19 mouse cellular contexts compared by ENCODE assay signal in the genomic region with DNA sequence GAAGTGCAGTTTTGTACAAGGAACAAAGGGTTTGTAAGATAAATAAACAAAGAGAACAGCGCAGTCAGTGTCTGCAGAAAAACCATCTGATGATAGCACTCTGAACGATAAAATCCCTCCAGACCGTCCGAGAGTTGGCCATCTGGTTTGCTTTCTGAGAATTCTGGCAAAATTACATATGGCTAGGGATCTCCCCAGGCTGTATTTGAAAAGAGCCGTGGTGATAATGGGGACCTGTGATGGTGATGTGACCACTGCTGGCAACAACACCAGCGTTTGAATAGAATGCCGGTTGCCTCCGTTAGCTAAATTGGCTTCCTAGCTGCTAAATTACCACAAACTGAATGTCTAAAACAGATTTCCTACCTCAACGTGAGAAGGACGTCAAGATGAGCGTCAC.
A peak's percentile ranks its signal among the peaks of the same experiment; 100 is the strongest.
DNase-seq lines count a peak whose midpoint lies in the region; ATAC-seq and TF ChIP-seq lines count a peak whose summit lies in the region.
"Had no signal": no experiment of that assay in that cellular context is flagged by ENCODE, and none has a peak within 500 bp of the region (broad histone marks: within the 10 kb centered on the region; RNA-seq: fewer than 3 reads in every experiment).

No protein-coding gene starts in this region.

- no peak overlapping the region for H3K9ac ChIP-seq in hindbrain, embryonic 15.5 days
- no peak overlapping the region for H3K9ac ChIP-seq in hindbrain, embryonic 14.5 days
- no peak overlapping the region for H3K9ac ChIP-seq in midbrain, postnatal 0 days (replicated peaks; ENCODE audit: low read length, poor library complexity, severe bottlenecking)
- H3K9ac ChIP-seq in midbrain, embryonic 16.5 days (ENCODE audit: low read depth, low read length): no peak overlapping the region
- H3K9ac ChIP-seq: embryonic facial prominence, embryonic 13.5 days; limb, embryonic 12.5 days; liver, embryonic 15.5 days had no signal

- WGBS in hindbrain, embryonic 15.5 days: 53% methylated on average over 11 of the region's 11 CpGs
- 61% methylated on average over 11 of the region's 11 CpGs for WGBS in hindbrain, embryonic 14.5 days
- 66% methylated on average over 11 of the region's 11 CpGs for WGBS in midbrain, postnatal 0 days
- WGBS in midbrain, embryonic 16.5 days: 62% methylated on average over 11 of the region's 11 CpGs

- no peak overlapping the region for H3K4me3 ChIP-seq in hindbrain, embryonic 15.5 days
- no peak overlapping the region for H3K4me3 ChIP-seq in hindbrain, embryonic 14.5 days (replicated peaks; ENCODE audit: low read length)
- H3K4me3 ChIP-seq in midbrain, postnatal 0 days (ENCODE audit: low read depth, low read length): no peak overlapping the region
- no peak overlapping the region for H3K4me3 ChIP-seq in midbrain, embryonic 16.5 days (ENCODE audit: low read depth, low read length)
- H3K4me3 ChIP-seq: embryonic facial prominence, embryonic 13.5 days; limb, embryonic 12.5 days; liver, embryonic 15.5 days; myocyte had no signal

- DNase-seq in hindbrain, embryonic 14.5 days (ENCODE audit: low spot score): no peak
- peak; percentile 53 for DNase-seq in midbrain, postnatal 0 days (ENCODE audit: low spot score)
- DNase-seq in cerebellum, adult 9-11 months: peak; percentile 69
- DNase-seq in thymus, postnatal 4 days: no peak
- DNase-seq in neural tube, embryonic 10.5 days (ENCODE audit: extremely low spot score, low spot score): no peak
- DNase-seq: adrenal gland, postnatal 10 days; gastrocnemius, postnatal 25 days; kidney, adult 9 months; right cerebral cortex, adult 18-20 months; spleen, adult 18-20 months had no signal

- 0 out of 2 replicates have a peak, but pooled peaks cover 3% of the 10 kb centered on the region for H3K4me1 ChIP-seq in hindbrain, embryonic 15.5 days (replicated peaks)
- H3K4me1 ChIP-seq in hindbrain, embryonic 14.5 days (replicated peaks; ENCODE audit: control insufficient read depth, insufficient read depth, low read length): 0 out of 2 replicates have a peak, but pooled peaks cover 4% of the 10 kb centered on the region
- H3K4me1 ChIP-seq in midbrain, postnatal 0 days (ENCODE audit: insufficient read depth, low read length): no peaks in the 10 kb centered on the region
- H3K4me1 ChIP-seq in midbrain, embryonic 16.5 days (ENCODE audit: control insufficient read depth, insufficient read depth, low read length): no peaks in the 10 kb centered on the region

- ATAC-seq in hindbrain, embryonic 15.5 days (ENCODE audit: low FRiP score, low read depth): no peak
- ATAC-seq in hindbrain, embryonic 14.5 days (ENCODE audit: low FRiP score): no peak
- ATAC-seq in midbrain, postnatal 0 days (ENCODE audit: low FRiP score): no peak
- ATAC-seq in midbrain, embryonic 16.5 days: no peak
- ATAC-seq: inflammation-experienced regulatory T-cells, adult 6 months had no signal

- no peak overlapping the region for H3K4me2 ChIP-seq in hindbrain, embryonic 15.5 days
- H3K4me2 ChIP-seq in hindbrain, embryonic 14.5 days (replicated peaks): no peak overlapping the region
- H3K4me2 ChIP-seq in midbrain, postnatal 0 days (ENCODE audit: low read depth, low read length, poor library complexity, severe bottlenecking): no peak overlapping the region
- H3K4me2 ChIP-seq in midbrain, embryonic 16.5 days (ENCODE audit: low read length): no peak overlapping the region
- H3K4me2 ChIP-seq: embryonic facial prominence, embryonic 13.5 days; heart, embryonic 11.5 days; limb, embryonic 12.5 days; liver, embryonic 15.5 days had no signal

- H3K36me3 ChIP-seq in hindbrain, embryonic 15.5 days: no peaks in the 10 kb centered on the region
- no peaks in the 10 kb centered on the region for H3K36me3 ChIP-seq in hindbrain, embryonic 14.5 days (replicated peaks; ENCODE audit: control insufficient read depth, insufficient read depth)
- no peaks in the 10 kb centered on the region for H3K36me3 ChIP-seq in midbrain, postnatal 0 days (ENCODE audit: insufficient read depth, low read length)
- H3K36me3 ChIP-seq in midbrain, embryonic 16.5 days (ENCODE audit: control insufficient read depth, insufficient read depth, low read length): no peaks in the 10 kb centered on the region
- H3K36me3 ChIP-seq: embryonic facial prominence, embryonic 13.5 days; G1E; limb, embryonic 12.5 days; liver, embryonic 15.5 days had no signal

- H3K27ac ChIP-seq in hindbrain, embryonic 15.5 days (replicated peaks): 0 out of 2 replicates have a peak overlapping the region, but pooled peaks have one; percentile 13
- no peak overlapping the region; the same call in 1 of the 2 replicates for H3K27ac ChIP-seq in hindbrain, embryonic 14.5 days
- no peak overlapping the region; the same call in 1 of the 2 replicates for H3K27ac ChIP-seq in midbrain, postnatal 0 days (ENCODE audit: low read depth, low read length)
- no peak overlapping the region for H3K27ac ChIP-seq in midbrain, embryonic 16.5 days (ENCODE audit: low read length)
- H3K27ac ChIP-seq: embryonic facial prominence, embryonic 13.5 days; limb, embryonic 12.5 days; liver, embryonic 15.5 days had no signal

- H3K27me3 ChIP-seq in hindbrain, embryonic 15.5 days: no peaks in the 10 kb centered on the region
- H3K27me3 ChIP-seq in hindbrain, embryonic 14.5 days (ENCODE audit: control insufficient read depth, insufficient read depth, low read length): no peaks in the 10 kb centered on the region
- no peaks in the 10 kb centered on the region for H3K27me3 ChIP-seq in midbrain, postnatal 0 days (ENCODE audit: insufficient read depth, low read length)
- no peaks in the 10 kb centered on the region for H3K27me3 ChIP-seq in midbrain, embryonic 16.5 days (ENCODE audit: control insufficient read depth, insufficient read depth, low read depth, low read length)
- H3K27me3 ChIP-seq: embryonic facial prominence, embryonic 13.5 days; liver, embryonic 15.5 days had no signal

- H3K9me3 ChIP-seq in hindbrain, embryonic 15.5 days: no peaks in the 10 kb centered on the region
- no peaks in the 10 kb centered on the region for H3K9me3 ChIP-seq in hindbrain, embryonic 14.5 days (ENCODE audit: control insufficient read depth, low read length)
- no peaks in the 10 kb centered on the region for H3K9me3 ChIP-seq in midbrain, postnatal 0 days (ENCODE audit: low read length)
- no peaks in the 10 kb centered on the region for H3K9me3 ChIP-seq in midbrain, embryonic 16.5 days (replicated peaks; ENCODE audit: control insufficient read depth, low read length, poor library complexity, severe bottlenecking)
- H3K9me3 ChIP-seq: embryonic facial prominence, embryonic 13.5 days; limb, embryonic 12.5 days; liver, embryonic 15.5 days had no signal

- no peak for TF ChIP-seq CTCF in midbrain, postnatal 0 days (IDR thresholded peaks at IDR 0.05)

Comparison
In these comparisons a context has a peak if more than half of its experiments do, and no peak if none do; other contexts are left out.
1. DNase-seq: peak in midbrain, postnatal 0 days (single experiment) and cerebellum, adult 9-11 months (single experiment); none in hindbrain, embryonic 14.5 days (single experiment), thymus, postnatal 4 days (single experiment) and neural tube, embryonic 10.5 days (single experiment).